Mouse (Mus musculus) stomach, postnatal 0 days (tissue): Measurements from ENCODE around the gene Sh3kbp1. TPM values are rescaled to one million over a fixed set of nuclear protein-coding genes. Genes with fewer than 3 reads are reported as not detected.

Experiments
- ATAC-seq: fragments of 200-750 bp; cut with Nextera tagmentation; 2 replicates; pipeline ENCODE4 v1.8.0; 2017; ENCODE audit not compliant: low FRiP score, low TSS enrichment
- DNase-seq: peaks from one replicate; pipeline ENCODE4 v3.0.0-alpha.2; 2016; ENCODE audit warnings: low spot score
- H3K27ac ChIP-seq: fragments of 300-500 bp; sonication (generic); replicated peaks from 2 replicates; pipeline ENCODE4 v1.5.1; 2014; ENCODE audit warnings: mild to moderate bottlenecking, control low read depth
- H3K27me3 ChIP-seq: fragments of 300-500 bp; sonication (generic); 2 replicates; pipeline ENCODE4 v1.6.1; 2014; ENCODE audit warnings: low read length; ENCODE audit not compliant: control insufficient read depth, insufficient read depth
- H3K36me3 ChIP-seq: fragments of 300-500 bp; sonication (generic); 2 replicates; pipeline ENCODE4 v1.6.1; 2014; ENCODE audit warnings: low read length, mixed read lengths; ENCODE audit not compliant: control insufficient read depth, insufficient read depth
- H3K4me1 ChIP-seq: fragments of 300-500 bp; sonication (generic); replicated peaks from 2 replicates; pipeline ENCODE4 v1.6.1; 2014; ENCODE audit warnings: antibody characterized with exemption; ENCODE audit not compliant: control insufficient read depth, insufficient read depth
- H3K4me2 ChIP-seq: fragments of 300-500 bp; sonication (generic); replicated peaks from 2 replicates; pipeline ENCODE4 v1.6.1; 2014; ENCODE audit warnings: low read depth, mild to moderate bottlenecking, control low read depth, moderate library complexity
- H3K4me3 ChIP-seq: fragments of 300-500 bp; sonication (generic); 2 replicates; pipeline ENCODE4 v1.5.1; 2014; ENCODE audit warnings: low read depth, low read length, control low read depth
- H3K9ac ChIP-seq: fragments of 300-500 bp; sonication (generic); 2 replicates; pipeline ENCODE4 v1.6.1; 2014; ENCODE audit warnings: mild to moderate bottlenecking, low read length, control low read depth, mixed read lengths
- H3K9me3 ChIP-seq: fragments of 300-500 bp; sonication (generic); 2 replicates; pipeline ENCODE4 v1.6.1; 2016; ENCODE audit warnings: low read length; ENCODE audit not compliant: control insufficient read depth
- CTCF ChIP-seq: IDR thresholded peaks from 2 replicates; pipeline ENCODE4 v1.5.1; 2016; ENCODE audit warnings: antibody characterized with exemption, low read depth, mild to moderate bottlenecking, moderate library complexity
- EP300 ChIP-seq: optimal IDR thresholded peaks from 2 replicates; pipeline ENCODE3; 2016; ENCODE audit warnings: antibody characterized with exemption
- WGBS: fragments of 180-500 bp; shearing (Covaris S2); extraction: QIAGEN DNeasy Blood & Tissue Kit; methylation state at CpG from one replicate; pipeline ENCODE4 v1.1.7; 2014; 5-methylcytosine and 5-hydroxymethylcytosine counted together
- polyA plus RNA-seq: library from polyadenylated mRNA; unstranded; fragments of >200 nt; fragmentation: Nextera tagmentation; extraction: Ambion mirVana; gene quantifications from 2 replicates; pipeline ENCODE4 v1.2.1, GENCODE M21; 2015

The Sh3kbp1 gene
- polyA plus RNA-seq, 1 experiment from 2014 or later: 13.3 TPM

- TF ChIP-seq CTCF: no peak
- no peak for TF ChIP-seq EP300
- no peak overlapping the region for H3K9ac ChIP-seq
- H3K4me3 ChIP-seq: no peak overlapping the region
- 58% methylated on average over 4 of the region's 4 CpGs for WGBS
- no peaks in the 10 kb centered on the region for H3K36me3 ChIP-seq
- H3K9me3 ChIP-seq: no peaks in the 10 kb centered on the region
- ATAC-seq (no peak), DNase-seq (no peak)
- no peaks in the 10 kb centered on the region for H3K4me1 ChIP-seq
- no peak overlapping the region for H3K27ac ChIP-seq
- no peaks in the 10 kb centered on the region for H3K27me3 ChIP-seq
- no peak overlapping the region for H3K4me2 ChIP-seq
These were observed 269.5 kb downstream of the Sh3kbp1 start for GRCm38 (mm10) chrX:159896536-159896935.

DNA sequence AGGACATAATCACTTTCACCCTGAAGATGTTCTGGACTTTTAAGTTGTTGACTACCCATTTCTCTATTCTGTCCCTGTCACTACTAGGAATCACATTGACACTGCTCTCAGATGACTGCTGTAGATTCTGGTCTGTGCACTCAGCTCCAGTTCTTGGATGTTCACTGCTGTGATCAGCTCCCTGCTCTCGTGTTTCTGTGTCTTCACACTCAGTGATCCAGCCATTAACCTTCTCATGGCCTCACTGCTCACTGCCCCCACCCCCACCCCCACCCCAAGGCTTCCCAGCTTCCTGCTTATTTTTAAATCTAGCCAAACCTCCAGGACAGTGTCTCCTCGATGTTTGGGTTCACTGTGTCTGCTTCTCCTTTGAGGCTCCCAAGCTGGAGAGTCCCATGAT is 271.0 kb downstream of the Sh3kbp1 start:
- no peak for DNase-seq
- no peak overlapping the region for H3K9ac ChIP-seq
- H3K4me3 ChIP-seq: no peak overlapping the region
- ATAC-seq: no peak
- no peaks in the 10 kb centered on the region for H3K4me1 ChIP-seq
- no peak overlapping the region for H3K4me2 ChIP-seq
- TF ChIP-seq EP300 (no peak), CTCF (no peak)
- no peaks in the 10 kb centered on the region for H3K36me3 ChIP-seq
- H3K27ac ChIP-seq: no peak overlapping the region
- H3K27me3 ChIP-seq: no peaks in the 10 kb centered on the region
- H3K9me3 ChIP-seq: no peaks in the 10 kb centered on the region
- WGBS: 40% methylated on average over 2 of the region's 2 CpGs

DNA sequence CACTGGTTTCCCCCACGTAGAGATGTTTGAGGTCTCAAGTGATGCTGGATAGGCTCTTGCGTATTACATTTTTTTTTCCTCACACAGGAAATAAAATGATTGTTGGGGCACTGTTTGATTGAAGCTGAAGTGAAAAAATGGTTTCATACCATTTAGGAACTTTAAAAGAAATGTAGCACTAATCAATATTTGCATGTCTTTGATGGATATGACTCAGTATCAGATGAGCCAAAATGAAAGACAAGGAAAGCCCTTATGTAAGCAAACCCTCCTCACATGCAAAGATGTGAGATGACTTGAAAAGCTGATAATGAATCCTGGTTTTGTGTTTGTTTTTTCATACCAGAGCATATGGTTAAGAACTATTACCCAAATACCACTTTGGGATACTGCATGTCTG is 272.0 kb downstream of the Sh3kbp1 start:
- Histone ChIP-seq H3K27me3 (no peaks in the 10 kb centered on the region), H3K9ac (no peak overlapping the region), H3K4me1 (no peaks in the 10 kb centered on the region), H3K9me3 (no peaks in the 10 kb centered on the region), H3K36me3 (no peaks in the 10 kb centered on the region), H3K27ac (no peak overlapping the region), H3K4me3 (no peak overlapping the region), H3K4me2 (no peak overlapping the region)
- TF ChIP-seq CTCF (no peak), EP300 (no peak)
- DNase-seq: no peak
- WGBS: 81% methylated on average over 2 of the region's 2 CpGs
- no peak for ATAC-seq

DNA sequence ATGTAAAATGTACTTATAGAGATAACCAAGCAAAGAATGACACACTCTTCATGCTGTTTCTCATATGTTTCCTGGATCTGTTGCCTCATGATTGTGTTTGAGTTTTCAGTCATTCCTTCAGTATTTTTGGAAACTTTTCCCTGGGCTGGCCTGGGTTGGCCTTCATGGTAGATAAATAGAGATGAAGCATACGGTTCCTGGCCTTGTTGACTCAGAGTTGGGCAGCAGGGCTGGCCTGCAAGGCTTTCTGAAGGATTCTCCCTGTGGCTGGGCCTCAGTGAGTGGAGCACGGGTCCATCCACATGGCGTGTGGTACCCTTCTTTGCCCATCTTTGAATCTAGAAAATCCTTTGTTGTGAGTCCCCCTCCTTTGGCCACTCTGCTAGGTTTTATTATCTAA is 276.3 kb downstream of the Sh3kbp1 start:
- Histone ChIP-seq H3K4me3 (no peak overlapping the region), H3K9me3 (no peaks in the 10 kb centered on the region), H3K27me3 (no peaks in the 10 kb centered on the region), H3K36me3 (no peaks in the 10 kb centered on the region), H3K9ac (no peak overlapping the region), H3K4me2 (no peak overlapping the region), H3K4me1 (no peaks in the 10 kb centered on the region), H3K27ac (no peak overlapping the region)
- TF ChIP-seq EP300 (no peak), CTCF (no peak)
- DNase-seq (no peak), ATAC-seq (no peak)
- 77% methylated on average over 3 of the region's 3 CpGs for WGBS

GRCm38 (mm10) chrX:159907703-159908102 is 280.6 kb downstream of the Sh3kbp1 start:
- Histone ChIP-seq H3K4me2 (no peak overlapping the region), H3K9ac (no peak overlapping the region), H3K27me3 (no peaks in the 10 kb centered on the region), H3K4me3 (no peak overlapping the region), H3K36me3 (no peaks in the 10 kb centered on the region), H3K4me1 (no peaks in the 10 kb centered on the region), H3K9me3 (no peaks in the 10 kb centered on the region), H3K27ac (no peak overlapping the region)
- ATAC-seq: no peak
- no peak for TF ChIP-seq CTCF
- no peak for TF ChIP-seq EP300
- no peak for DNase-seq
- WGBS: 84% methylated on average over 1 of the region's 1 CpGs

- ATAC-seq: no peak
- no peak for DNase-seq
- no peaks in the 10 kb centered on the region for H3K4me1 ChIP-seq
- H3K9me3 ChIP-seq: no peaks in the 10 kb centered on the region
- H3K9ac ChIP-seq: no peak overlapping the region
- WGBS: 64% methylated on average over 6 of the region's 6 CpGs
- no peak overlapping the region for H3K4me3 ChIP-seq
- TF ChIP-seq CTCF (no peak), EP300 (no peak)
- H3K27ac ChIP-seq: no peak overlapping the region
- H3K36me3 ChIP-seq: no peaks in the 10 kb centered on the region
- no peaks in the 10 kb centered on the region for H3K27me3 ChIP-seq
- H3K4me2 ChIP-seq: no peak overlapping the region
These were observed 282.6 kb downstream of the Sh3kbp1 start for GRCm38 (mm10) chrX:159909446-159910277.
